Mouse (Mus musculus) small intestine, adult 2 months (tissue): ENCODE measurements around the gene Irak2.

Source experiments
- CTCF ChIP-seq: fragments of 200-500 bp; IDR thresholded peaks from 2 replicates; pipeline ENCODE4 v1.5.1; 2012; ENCODE audit warnings: low read depth, mild to moderate bottlenecking, control low read depth, inconsistent platforms, low read length, moderate library complexity, mixed read lengths; ENCODE audit not compliant: insufficient replicate concordance, insufficient read length; ENCODE audit errors: extremely low read depth
- POLR2A ChIP-seq: fragments of 200-500 bp; IDR thresholded peaks from 2 replicates; pipeline ENCODE4 v1.6.1; 2012; ENCODE audit warnings: low read depth, mild to moderate bottlenecking, control low read depth, inconsistent platforms, low read length, moderate library complexity

- TF ChIP-seq POLR2A (peak; percentile 73; the same call in 1 of the 2 replicates), CTCF (no peak)
Observed at GRCm38 (mm10) chr6:113623941-113624751, 14.1 kb upstream of the Irak2 start, which contains the start of gene Vhl.
